Mouse (Mus musculus): ENCODE measurements around the gene Sppl2a.
"Not testable (repeated sequence)": the region's sequence is repeated elsewhere in the genome, so short reads cannot be mapped to it uniquely, and the experiment has no call there.

Gene Sppl2a

DNA sequence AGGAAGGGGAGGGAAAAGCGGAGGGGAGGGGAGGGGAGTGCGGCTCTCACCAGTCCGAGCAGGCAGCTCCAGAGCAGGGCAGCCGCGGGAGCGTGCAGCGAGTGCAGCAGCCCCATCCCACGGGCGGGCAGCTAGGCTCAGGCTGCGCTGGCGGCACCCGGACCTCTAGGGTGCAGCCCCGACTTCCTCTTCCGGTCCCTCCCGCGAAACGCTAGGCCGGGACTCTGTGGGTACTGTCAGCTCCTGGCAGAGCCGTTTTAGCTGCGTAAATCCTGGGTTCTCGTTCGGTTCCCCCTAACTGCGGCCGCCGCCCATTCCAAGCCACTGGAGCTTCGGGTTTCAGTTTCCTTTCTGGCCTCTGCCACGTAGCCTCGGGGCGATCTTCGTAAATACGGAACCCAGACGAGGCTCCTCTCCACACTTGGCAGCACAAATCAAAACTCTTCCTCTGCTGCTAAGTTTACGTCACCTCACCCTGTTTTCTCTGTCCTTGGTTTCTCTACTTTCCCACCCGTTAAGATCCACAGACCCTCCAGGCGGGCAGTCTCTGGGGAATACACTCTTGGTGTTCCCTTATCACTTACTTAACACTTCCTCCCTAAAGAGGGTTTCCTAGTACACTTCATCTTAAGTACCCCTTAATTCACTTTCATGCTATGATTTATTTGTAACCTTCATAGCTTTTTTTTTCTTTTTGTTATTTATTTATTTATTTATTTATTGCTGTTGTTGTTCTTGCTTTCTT lies at the start of gene Sppl2a:
Gene Sppl2a, minus strand, starts transcription at position 339 of the 745 bp plus-strand sequence.
- peak; percentile 93 to 94 for DNase-seq

DNA sequence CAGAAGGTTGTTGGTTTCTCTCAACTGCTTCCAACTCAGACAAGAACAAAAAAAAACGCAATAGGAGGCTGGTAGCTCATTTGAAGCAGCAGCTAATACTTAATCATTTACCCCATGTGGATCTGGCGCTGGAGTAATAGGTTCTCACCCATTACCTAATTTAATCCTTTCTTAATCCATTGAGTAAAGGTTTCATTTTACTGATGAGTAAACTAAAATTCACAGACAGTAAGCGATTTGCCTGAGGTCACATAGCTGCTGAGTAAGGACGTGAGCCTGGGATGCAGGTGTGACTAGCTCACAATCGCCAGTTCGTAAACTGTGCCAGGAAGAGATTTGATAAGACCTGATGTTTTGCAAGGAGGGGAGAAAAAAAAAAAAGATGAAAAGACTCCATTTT lies 44.4 kb upstream of the Sppl2a start:
- DNase-seq = peak; percentile 15 to 49

DNA sequence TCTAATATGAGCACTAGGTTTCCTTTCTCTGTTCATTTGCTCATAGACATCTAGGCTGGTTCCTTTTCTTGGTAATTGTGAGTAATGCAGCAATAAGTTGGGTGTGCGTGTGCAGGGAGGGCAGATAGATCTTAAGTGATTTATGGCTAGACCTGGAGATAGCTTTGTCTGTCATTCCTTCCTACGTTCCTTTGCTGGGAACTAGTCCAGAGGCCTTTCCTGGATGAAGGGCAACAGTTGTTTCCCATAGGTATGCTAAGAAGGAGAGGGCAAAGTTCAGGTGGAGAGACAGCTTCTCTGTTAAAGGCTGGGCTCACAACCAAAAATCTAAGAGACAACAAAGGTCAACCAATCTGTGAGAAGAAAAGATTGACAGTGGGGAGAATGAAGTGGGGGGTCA lies 28.7 kb upstream of the Sppl2a start:
- peak; percentile 41 to 82 for DNase-seq

DNA sequence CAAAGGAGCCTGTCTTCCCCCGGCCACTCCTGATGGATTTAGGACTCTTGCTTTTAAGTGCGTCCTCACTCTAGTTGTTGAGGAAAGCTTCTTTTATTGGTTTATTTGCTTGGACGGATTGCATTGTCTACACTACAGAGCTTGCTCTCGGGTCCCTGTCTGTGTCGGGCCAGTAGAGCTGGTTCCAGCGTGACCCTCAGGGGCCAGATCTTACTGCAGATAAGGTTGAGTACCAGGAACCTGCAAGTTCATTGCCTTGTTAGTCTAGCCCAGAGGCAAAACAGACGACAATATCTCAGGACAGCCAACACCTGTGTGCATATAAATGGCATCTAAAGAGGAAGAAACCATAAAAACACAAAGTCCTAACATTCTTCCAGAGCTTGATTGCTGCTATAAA lies 22.6 kb upstream of the Sppl2a start:
- DNase-seq = peak; percentile 47 to 66

DNA sequence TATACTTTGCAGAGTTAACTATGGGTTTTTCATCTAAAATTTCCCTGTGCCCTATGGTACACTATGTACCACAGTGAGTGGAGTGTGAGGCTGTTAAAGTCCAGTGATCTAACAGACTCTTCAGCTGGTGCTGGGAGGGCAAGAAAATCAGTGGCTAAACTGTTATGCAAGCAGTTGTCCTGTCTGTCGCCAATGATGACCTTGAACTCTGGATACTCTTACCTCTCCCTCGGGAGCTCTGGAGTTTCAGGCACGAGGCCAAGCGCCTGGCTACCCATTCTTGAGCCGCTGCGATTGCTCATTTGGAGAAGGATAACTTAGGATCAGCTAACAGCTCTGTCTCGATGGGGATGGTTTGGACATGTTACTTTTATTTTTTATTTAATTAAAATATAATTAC lies 18.1 kb upstream of the Sppl2a start:
- DNase-seq = peak; percentile 91 to 92

DNA sequence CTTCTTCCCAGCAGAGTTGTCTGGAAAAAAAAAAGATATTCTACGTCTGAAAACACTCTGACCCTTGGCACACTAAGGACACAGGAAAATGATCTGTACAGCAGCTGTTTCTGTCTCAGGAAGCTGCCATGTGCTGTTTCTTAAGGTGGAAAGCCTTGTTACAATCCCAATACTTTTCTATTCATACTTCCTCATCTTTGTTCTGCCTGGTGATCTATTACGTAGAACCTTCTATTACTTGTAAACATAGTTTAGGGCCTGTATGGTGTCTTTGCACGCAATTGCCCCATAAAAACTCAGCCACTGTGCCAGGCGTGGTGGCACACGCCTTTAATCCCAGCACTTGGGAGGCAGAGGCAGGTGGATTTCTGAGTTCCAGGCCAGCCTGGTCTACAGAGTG lies 17.4 kb upstream of the Sppl2a start:
- no peak for DNase-seq

DNA sequence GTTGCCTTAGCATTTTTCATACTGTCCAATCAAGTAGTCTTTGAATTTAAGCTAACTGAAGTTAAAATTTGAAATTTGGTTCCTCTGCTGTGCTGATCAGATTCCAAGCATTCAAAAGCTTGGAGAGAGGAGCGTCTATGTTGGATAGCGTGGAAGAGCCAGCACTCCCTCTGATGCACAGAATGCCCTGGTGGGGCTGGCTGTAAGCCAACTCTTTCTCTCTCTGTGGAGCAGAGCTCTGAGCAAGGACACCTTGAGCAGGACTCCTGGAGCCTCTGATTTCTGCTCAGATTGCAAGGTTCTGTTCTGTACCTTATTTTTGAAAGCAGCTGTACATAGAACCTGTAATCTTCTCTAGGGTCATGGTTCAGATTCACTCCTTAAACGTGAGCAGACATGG lies 16.8 kb upstream of the Sppl2a start:
- peak; percentile 70 to 74 for DNase-seq

DNA sequence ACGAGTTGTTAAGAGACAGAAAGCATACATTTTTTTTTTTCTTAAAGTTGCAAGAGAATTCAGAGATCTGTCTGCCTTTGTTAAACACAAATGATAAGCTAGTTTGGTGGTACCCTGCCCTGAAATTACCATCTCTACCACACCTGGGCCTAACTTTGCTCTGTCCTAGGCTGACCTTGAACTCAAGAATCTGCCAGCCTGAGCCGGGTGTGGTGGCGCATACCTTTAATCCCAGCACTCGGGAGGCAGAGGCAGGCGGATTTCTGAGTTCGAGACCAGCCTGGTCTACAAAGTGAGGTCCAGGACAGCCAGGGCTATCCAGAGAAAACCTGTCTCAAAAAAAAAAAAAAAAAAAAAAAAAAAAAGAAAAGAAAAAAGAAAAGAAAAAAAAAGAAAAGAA lies 16.3 kb upstream of the Sppl2a start:
- not testable (repeated sequence) for DNase-seq

DNA sequence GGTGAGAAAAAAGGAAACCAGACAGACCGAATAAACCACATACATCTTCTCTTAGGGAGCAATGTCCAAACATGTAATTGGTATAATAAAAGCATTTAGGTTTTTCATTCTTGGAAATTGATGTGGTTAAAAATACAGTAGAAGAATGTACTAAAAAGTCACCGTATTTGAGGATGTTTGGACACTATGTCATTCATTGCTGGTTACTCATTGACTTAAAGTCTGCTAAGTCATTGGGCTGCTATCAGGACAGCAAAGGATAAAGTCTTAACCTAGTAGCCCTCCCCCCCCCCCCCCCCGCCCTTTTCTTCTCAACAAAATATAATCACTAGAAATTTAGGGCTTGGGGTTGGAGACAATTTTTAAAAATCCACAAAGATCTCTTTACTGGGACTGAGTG lies 15.2 kb upstream of the Sppl2a start:
- no peak for DNase-seq

DNA sequence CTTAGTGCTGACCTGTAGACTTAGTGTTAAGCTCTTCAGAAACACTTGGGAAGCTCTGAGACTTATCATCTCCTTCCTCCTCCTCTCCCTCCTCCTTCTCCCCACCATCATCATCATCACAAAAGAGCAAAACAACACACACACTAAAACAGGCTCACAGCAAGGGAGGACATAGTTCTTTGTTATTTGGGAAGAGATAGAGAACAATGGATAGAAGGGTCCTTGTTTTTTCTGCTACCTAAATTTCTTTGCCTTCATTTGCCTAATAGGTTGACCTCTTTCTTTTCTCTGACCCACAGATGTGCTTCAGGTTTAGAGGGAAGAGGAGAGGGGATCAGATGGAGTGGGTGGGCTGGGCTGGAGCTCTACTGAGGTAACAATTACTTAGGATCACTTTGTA lies 14.6 kb upstream of the Sppl2a start:
- no peak for DNase-seq

DNA sequence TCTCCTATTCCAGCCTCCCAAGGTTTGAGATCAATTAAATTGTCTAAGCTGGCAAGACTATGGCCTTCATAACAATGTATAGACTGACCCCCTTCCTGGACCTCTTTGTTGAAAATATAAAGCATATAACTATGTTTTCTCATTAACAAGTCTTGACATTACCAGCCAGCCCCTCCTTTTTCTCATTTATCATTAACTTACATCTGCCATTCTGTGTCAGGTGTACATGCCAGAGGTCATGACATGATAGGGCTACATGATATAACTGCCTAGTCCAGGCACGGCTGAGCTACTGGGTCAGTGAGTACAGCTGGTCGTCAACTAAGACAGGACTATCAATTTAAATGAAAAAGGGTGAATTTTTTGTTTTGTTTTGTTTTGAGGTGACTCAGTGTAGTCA lies 10.2 kb upstream of the Sppl2a start:
- no peak for DNase-seq

DNA sequence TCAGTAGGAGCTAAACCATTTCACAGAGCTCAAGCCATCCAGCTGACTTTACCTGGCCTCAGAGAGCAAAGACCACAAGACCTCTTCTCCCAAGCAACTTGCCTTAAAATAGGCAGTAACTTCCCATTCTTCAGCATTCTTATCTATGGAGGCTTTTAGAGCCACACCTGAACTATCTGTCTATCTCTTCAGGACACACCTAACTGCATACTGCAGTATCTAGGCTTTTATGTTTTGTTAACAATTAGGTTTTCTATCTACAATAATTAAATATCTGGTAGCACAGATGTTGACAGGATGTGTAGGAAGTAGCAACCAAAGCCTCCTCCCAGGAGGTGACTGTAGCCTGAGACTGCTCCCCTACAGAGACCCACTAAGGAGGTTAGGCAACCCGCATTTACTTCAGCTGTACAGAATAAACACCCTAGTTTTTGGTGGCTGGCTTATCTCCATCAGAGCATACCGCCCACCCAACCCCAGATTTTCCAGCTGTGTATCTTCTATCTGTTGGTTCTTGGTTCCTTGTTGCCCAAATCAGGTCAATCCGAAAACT lies 7.4 kb upstream of the Sppl2a start:
- no peak for DNase-seq

DNA sequence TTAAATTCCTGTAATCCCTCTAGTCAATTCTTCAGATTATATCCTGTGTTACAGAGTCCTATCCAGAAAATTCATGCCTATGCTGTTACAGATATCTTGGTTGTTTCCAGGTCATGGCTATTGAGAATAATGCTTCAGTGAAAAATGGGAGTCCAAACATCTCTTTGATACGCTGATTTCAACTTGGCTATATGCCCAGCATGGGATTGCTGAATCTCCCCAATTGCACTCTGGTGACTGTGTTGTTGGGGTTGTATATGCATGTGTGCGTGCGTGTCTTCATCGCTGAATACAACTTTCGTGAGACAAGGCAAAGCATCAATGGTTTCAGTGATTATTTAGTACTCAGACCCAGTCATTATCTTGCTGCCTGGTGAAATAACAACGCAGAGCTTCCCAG lies 5.0 kb upstream of the Sppl2a start:
- no peak for DNase-seq

DNA sequence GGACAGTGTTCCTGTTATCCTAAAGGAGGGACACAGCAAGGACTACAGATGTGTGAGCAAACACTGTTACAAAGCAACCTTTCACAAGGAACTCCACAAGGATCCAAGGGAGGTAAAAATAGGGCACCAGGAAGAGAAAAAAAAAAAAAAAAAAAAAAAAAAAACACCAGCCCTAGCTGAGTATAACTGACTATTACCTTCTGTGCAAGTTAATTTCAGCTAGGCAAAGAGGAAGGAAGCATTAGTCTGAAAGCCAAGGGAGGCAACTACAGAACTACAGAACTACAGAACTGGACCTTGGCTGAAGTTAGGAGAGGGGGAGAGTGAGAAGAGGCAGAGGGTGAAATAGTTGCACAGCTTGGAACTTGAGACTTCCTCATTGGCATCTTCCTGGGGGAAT lies 886 bp upstream of the Sppl2a start:
- no peak for DNase-seq

DNA sequence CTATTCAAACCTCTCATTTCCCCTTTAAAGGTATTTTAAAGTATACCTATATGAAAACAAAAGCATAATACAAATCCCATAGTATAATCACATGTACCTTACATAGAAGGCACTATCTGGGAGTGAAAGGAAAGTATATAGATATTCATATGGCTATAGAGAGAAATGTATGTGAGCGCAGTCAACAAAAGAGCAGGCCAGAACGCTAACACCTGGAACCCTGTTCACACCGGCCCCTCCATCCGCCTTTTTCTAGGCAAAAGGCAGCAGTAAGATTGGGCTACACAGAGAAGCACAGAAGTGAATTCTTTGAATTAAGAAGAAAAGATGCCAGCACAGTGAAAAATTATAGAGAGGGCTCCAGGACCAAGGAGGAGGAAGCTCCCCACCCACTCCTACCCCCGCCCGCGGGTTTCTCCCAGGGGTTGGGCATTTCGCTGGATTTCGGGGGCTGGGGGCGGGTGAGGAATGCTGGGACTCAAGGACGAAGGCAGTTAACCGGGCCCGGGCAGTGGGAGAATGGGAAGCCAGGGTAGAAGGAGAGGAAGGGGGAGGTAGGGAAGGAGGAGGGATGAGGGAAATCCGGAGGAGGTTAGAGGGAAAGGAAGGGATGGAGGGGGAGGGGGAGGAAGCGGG lies 656 bp downstream of the Sppl2a start:
- no peak for DNase-seq

DNA sequence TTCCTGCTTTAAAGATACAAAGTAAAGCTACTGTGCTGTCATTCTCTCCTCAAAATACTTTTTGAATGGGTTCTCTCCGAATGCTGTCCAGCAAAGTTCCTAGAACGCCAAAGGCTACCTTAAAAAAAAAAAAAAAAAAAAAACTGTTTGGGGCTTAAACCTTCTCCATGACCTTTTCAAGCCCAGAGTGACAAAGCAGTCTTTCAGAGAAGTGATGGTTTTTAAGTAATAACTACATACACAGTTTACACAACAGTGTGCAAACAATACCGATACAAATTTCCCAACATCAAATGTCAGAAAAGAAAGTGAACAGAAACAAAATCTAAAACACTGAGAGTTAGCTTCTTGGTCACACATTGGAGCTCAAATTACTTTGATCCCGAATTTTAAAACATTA lies 1.3 kb downstream of the Sppl2a start:
- no peak for DNase-seq

DNA sequence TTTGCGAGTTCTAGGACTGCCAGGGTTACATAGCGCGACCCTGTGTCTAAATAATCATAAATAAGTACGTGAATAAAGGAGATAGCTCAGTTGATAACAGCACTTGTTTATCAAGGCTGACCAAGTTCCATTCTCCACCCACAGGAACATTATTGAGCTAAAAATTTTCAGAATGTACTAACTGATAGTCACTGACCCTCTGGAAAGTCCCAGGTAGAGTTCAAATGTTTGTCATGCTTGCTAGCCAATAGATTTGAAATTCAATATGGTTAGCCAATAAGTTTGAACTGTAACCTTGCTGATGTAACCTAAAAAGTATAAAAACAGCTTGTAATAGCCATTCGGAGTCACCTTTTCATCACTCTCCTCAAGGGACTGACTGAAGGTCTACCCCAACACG lies 4.4 kb downstream of the Sppl2a start:
- DNase-seq = no peak

DNA sequence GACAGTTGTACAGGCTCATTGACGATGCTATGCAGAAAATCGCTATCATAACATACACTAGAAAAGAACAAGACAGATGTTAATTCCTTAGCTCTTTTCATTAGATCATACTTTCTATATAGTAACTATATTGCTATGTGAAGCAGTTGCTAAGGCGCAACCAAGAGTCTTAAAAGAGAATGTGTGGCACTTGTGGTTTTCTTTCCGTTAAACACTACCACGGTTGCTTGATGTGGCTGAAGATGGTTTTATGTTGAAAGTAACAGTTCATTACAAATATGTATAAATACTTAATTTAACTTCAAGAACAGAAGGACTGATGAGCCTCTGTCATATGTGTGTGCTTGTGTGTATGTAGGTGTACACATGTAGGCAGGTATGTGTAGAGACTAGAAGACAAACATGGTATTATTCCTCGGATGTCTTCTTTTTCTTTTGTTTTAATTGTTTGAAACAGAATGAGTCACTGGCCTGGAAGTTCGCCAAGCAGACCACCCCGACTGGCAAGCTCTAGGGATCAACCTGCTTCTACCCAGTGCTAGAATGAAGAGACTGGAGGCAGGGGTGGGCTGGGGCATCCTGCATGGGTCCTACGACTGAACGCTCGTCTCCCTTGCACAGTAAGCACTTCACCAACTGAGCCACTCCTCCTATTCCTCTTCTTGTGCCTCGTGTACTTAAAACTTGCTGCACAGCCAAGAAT lies 12.5 kb downstream of the Sppl2a start:
- no peak for DNase-seq

DNA sequence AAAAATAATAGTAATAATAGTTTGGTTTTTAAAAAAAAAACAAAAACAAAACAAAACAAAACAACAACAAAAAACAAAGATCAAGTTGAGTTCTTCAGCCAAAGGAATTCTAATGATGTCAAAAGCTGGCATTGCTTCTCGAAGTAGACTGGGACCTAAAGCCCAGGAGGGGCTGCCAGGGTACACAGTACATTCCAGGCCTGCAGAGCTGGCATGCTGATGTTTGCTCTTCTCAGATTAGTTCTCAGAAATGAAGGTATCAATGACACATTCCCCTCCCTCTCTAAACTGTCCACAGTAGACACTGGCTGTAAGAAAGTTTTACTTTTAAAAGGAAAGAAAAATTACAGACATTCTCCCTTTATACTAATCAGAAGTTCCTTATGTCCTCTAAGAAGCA lies 16.8 kb downstream of the Sppl2a start:
- no peak for DNase-seq

DNA sequence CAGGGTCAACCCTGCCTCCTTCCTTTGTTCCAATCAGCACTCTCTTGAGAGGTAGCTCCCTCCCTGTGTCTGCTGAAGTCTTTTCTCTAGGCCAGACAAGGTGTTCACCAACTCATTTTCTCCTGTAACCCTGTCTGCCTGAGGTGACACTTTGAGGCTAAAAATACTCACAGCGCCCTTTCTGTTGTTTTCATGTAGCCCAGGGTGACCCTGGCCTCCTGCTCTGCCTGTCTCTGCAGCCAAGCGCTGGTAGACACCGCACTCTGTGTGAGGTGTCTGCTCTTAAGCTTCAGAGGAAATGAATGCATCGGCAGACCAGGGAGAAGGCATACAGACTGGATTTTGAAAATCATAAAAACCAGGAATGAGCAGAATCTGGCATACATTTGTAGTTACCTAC lies 18.9 kb downstream of the Sppl2a start:
- no peak for DNase-seq

DNA sequence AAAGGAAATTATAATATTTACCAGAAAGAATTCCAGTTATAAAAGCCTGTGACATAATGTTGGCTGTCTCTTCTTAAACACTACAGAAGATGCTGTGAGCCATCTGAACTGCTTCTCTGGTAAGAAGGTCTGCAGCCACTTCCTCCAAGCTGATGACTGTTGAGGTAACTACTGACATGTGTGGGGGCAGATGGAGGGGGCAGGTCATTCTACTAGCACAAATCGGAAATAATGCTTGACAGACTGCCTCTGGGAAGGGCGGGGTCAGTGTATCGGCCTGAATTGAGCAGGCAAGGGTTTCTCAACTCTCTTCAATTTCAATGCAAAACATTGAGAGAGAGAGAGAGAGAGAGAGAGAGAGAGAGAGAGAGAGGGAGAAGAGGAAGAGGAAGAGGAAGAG lies 28.9 kb downstream of the Sppl2a start:
- no peak for DNase-seq

DNA sequence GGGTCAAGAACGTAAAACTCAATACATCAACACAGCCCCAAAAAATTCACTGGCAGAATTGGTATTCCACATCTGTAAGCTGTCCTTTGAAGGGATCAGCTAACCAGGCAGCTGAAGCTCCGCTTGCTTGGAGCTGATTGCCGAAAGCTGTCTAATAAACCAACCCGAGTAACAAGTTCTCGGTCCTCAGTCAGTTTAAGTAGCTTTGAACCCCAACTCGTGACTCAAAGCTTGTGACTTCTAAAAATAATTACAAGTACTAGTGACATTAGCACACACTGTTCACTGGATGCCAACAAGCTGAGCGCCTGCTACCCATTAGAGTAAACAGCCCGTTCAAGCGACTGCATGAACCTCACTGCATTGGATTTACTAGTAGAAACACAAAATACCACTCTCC lies 35.5 kb downstream of the Sppl2a start:
- peak; percentile 59 to 83 for DNase-seq

DNA sequence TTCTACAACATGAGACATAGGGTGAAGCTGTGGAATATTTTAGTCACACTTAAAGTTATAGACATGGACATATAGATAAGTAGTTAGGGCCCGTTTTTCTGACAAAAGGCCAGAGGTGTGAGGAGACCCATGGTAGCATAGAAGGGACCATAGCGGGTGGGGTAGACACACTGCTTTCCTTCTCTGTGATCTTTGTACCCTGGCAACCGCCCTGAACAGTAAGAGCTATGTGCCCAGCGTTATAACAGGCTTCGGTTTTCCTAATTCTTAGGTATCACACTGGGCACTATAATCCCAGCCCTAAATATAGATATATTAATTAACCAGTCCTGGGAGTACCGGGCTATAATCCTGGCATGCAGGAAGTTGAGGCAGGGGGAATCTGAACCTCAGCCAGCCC lies 36.1 kb downstream of the Sppl2a start:
- DNase-seq = peak; percentile 68 to 73

DNA sequence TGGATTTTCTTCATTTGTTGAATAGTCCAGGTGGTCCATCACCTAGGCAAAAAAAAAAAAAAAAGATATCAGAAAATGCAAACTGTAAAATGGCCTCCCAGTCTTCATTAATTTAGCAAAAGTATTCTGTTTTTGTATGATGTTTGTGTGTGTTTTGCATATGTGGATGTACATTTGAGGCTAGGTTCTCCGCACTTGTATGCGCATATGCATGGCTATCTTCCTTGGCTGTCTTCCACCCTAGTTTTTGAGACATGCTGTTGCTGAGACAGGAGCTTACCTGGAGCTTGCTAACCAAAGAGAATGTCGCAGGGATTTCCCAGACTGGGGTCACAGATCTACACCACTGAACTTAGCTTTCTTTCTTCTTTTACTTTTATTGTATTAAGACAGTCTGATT lies 38.8 kb downstream of the Sppl2a start:
- DNase-seq = no peak
